Mouse (Mus musculus): ENCODE results near the gene Cma2. TPM values are rescaled to one million over a fixed set of nuclear protein-coding genes. Genes with fewer than 3 reads are reported as not detected.
"Not testable (repeated sequence)": the region's sequence is repeated elsewhere in the genome, so short reads cannot be mapped to it uniquely, and the experiment has no call there.

Cma2 gene
- total RNA-seq (2021): under 1 TPM; 0.62 to 0.76 TPM
- long read RNA-seq, experiment 1: 0 reads
- long read RNA-seq, experiment 2: 0 reads

DNA sequence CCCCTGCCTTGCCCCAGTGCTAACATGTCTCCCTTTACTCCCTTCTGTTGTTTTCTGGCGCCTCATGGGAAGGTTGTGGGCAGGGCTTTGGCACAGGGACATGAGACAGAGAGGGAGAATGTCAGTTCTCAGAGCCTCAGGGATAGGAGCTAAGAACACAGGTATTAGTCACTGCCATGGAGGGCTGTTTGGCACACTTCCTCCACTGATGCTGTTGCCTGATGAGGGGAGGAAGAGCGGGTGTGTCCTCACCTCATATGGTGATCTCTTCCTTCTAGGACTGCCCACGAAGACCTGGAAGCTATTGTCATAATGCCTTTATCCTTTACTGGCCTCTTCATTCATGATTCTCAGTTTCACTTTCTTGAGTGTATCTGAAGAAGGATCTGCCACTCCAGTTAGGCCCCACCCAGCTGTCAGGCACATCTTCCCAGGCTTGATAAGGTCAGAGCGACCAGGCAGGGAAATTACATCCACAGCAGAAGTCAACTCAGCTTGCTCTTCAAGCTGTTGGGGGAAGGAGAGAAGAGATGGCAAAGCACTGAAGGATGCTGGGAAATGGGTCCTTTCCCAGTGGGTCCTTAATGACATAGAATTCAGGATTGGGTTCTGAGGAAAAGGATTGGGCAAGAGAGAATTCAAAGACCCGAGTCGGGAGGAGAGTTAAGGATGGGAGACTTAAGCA lies at the start of gene Cma2:
Gene Cma2 (plus strand): TSS at position 635 of the 685 bp plus-strand sequence.
- DNase-seq (ENCODE audit: low spot score in 2 of 2): no peak

GRCm38 (mm10) chr14:55905518-55905917 lies 45.3 kb upstream of the Cma2 start:
- DNase-seq (ENCODE audit: low spot score in 2 of 2): no peak

DNA sequence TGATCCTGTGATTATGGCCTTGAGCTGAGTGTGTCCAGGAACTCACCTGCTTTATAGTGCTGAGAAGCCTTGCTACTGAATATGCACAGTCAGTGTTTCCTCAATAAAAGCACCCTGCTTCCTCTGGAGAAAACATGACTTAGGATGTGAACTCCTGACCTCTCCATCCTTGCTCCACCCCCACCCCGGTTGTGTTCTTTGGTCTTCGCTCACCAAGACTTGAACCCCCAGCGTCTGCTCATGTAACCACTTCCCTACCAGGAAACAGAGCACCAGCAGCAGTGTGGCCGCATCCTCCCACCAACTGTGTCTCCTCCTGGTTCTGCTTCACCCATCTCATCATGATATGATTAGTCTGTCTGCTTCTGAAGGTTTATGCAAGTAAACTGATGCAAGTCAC lies 37.4 kb upstream of the Cma2 start:
- DNase-seq (ENCODE audit: low spot score in 2 of 2): no peak

GRCm38 (mm10) chr14:55918240-55919082 lies 32.3 kb upstream of the Cma2 start:
- DNase-seq (ENCODE audit: low spot score in 2 of 2): peak in 1 of 2 experiments; percentile 43

DNA sequence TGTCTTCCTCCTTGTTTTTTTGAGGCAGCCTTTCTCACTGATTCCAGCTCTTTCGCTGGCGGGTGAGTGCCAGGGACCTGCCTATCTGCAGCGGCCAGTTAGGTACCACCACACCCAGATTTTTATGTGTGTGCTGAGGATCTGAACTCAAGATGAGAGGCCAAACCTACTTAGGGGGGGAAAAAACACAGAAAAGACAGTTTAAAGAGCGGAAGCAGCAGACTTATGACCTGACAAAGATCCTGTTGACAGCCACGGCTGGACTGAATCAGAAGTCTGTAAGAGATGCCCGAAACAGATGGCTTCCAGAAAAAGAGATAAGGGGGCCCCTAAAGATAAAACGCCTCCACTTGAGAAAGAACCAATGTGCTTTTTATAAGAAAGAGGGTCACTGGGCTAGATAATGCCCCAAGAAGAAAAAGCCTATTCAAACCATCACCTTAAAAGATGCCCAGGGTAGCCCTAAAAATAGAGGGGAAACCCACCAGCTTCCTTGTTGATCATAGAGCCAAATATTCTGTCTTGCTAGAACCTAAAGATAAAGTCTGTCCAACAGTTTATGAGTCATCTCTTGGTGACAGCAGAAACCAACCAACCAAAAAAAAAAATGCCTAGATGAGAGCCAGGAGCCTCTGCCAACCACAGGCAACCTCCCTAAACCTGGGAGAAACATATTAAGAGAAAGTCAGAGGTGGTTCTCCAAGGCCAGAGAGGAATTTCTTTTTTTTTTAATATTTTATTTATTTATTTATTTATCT lies 28.1 kb upstream of the Cma2 start:
- DNase-seq (ENCODE audit: low spot score in 2 of 2): no peak

- DNase-seq (ENCODE audit: low spot score in 2 of 2): no peak
Observed at GRCm38 (mm10) chr14:55926847-55927246, 23.9 kb upstream of the Cma2 start.

DNA sequence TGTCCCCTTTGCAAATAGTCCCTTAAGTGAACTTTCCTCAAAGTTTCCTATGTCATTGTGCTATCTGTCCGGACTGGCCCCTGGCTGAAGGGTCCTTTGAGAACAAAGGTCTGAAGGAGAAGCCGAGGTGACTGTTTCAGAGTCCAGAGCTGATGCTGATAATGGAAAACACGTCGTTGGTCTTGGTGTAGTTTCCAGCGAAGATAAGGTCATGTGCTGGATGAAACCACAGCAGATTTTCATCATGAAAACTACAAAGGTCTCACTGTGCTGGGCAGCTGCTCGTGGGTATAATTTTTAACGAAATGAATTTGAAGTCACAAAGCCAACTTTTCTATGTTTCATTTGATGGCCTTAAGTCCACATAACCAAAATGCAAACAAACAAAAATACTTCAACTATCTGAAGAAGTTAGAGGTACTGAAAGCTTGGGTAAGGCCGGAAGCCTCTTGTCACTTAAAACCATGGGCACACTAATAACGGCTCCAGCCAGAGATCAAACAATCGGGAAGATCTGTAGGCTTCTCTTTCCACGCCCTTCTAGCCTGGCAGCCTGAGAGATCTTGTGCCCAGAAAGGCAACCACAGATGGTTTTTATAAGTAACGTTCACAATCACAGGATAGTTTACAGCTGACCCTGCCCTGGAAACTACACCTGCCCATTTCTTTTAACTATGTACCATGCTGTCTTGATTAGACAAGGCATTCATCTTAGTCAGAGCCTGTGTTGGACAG lies 21.4 kb upstream of the Cma2 start:
- DNase-seq (ENCODE audit: low spot score in 2 of 2): no peak

- DNase-seq (ENCODE audit: low spot score in 2 of 2): no peak
Observed at GRCm38 (mm10) chr14:55933586-55933985, 17.2 kb upstream of the Cma2 start.

GRCm38 (mm10) chr14:55940070-55940800 lies 10.5 kb upstream of the Cma2 start:
- no peak for DNase-seq (ENCODE audit: low spot score in 2 of 2)

- DNase-seq (ENCODE audit: low spot score in 2 of 2): no peak
Observed at GRCm38 (mm10) chr14:55943601-55944000, 7.2 kb upstream of the Cma2 start.

- no peak for DNase-seq (ENCODE audit: low spot score in 2 of 2)
Observed at GRCm38 (mm10) chr14:55944575-55944974, 6.2 kb upstream of the Cma2 start, which contains the start of gene Cma1. Gene Cma1, minus strand, starts transcription at chr14:55944675.

GRCm38 (mm10) chr14:55946269-55946969 lies 4.4 kb upstream of the Cma2 start:
- no peak for DNase-seq (ENCODE audit: low spot score in 2 of 2)

DNA sequence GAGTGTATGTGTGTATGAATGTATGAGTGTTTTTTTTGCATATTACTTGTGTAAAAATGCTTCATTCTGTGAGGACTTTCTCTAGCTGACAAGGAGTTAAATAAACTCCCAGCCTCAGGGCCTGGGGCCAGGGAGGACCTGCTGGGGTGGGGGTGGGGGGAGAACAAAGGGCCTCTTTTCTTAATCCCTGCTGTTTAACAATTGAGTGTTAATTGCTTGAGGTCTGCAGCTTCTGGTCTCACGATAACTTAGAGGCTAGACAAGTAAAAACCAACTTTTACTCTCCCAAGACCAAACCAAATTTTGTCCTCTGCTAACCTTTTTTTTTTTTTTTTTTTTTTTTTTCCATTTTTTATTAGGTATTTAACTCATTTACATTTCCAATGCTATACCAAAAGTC lies 12.5 kb downstream of the Cma2 start:
- no peak for DNase-seq (ENCODE audit: low spot score in 2 of 2)

DNA sequence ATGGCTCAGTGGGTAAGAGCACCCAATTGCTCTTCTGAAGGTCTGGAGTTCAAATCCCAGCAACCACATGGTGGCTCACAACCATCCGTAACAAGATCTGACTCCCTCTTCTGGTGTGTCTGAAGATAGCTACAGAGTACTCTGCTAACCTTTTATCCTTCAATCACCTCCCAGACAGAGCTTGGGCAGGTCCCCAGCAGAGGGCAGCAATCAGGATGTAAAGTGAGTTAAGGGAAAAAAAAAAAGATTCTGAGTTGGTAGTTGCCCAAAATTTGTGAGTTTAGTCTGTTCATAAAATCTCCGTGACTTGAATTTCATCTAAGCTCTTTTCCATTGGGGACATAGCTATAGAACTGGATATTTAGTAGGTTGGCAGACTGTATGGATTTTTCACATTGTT lies 13.1 kb downstream of the Cma2 start:
- not testable (repeated sequence) for DNase-seq (ENCODE audit: low spot score in 2 of 2)

DNA sequence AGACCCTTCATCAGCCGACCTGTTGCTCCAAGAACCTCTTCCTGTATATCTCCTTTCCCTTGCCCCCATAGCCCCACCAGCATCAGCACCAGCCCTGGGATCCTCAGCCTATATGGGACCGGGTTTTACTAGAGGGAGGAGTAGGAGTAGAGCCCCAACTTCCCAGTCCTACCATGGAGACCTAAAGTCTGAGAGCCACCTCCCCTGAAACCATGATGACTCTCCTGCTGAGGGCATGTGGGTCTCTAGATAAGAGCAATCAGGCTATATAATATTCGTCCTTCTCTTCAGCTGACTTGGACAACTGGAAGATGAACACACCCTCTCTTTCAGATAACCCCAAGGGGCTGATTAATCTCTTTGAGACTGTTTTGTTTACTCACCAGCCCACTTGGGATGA lies 36.7 kb downstream of the Cma2 start:
- not testable (repeated sequence) for DNase-seq (ENCODE audit: low spot score in 2 of 2)

DNA sequence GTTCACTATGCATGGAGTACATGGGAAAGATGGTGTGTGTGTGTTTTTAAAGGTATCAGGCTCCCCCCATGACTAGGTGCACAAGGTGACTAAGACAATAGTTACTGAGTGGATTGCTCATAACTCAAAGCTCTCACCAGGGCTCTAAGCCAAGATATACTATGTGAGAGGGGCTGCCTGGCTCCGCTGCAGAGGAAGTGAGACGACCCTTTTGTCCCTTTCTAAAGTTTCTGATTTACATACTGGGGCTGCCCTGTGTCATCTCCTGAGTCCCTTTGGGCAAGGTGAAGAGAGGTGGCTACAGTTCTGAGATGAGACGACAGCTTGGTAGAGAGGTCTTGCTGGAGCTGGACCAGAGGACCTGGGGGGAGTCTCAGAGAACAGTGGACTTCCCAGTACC lies 62.4 kb downstream of the Cma2 start:
- DNase-seq (ENCODE audit: low spot score in 2 of 2): no peak

GRCm38 (mm10) chr14:56013924-56014323 lies 63.1 kb downstream of the Cma2 start:
- no peak for DNase-seq (ENCODE audit: low spot score in 2 of 2)

GRCm38 (mm10) chr14:56017671-56018070 lies 66.9 kb downstream of the Cma2 start, which contains the start of gene Mcpt1:
Gene Mcpt1, plus strand, starts transcription at chr14:56017971.
- not testable (repeated sequence) for DNase-seq (ENCODE audit: low spot score in 2 of 2)

DNA sequence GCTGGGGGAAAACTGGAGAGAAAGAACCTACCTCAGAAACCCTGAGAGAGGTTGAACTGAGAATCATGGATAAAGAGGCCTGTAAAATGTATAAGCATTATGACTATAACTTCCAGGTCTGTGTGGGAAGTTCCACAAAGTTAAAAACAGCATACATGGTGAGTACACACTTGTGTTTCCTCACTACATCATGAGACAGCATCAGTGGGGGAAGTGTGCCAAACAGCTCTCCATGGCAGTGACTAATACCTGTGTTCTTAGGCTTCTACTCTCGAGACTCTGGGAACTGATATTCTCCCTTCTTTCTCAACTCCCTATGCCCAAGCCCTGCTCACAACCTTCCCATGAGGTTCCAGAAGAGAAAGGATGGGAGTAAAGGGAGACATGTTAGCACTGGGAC lies 68.7 kb downstream of the Cma2 start:
- DNase-seq (ENCODE audit: low spot score in 2 of 2): no peak
